Mouse (Mus musculus): Measurements from ENCODE around the gene H2-DMb2.

- TF ChIP-seq CTCF (IDR thresholded peaks at IDR 0.05; ENCODE audit: low read depth, low read length) = no peak
- TF ChIP-seq POLR2A (IDR thresholded peaks at IDR 0.05; ENCODE audit: extremely low read depth, insufficient read depth, low read length) = no peak
These were observed 40.6 kb downstream of the H2-DMb2 start for GRCm38 (mm10) chr17:34183564-34184219.

Measured in liver, adult 2 months (tissue).